Mouse (Mus musculus) embryonic fibroblast, embryonic 13.5 days (primary cell): ENCODE results near the gene Lpar1.

Experiments
- CTCF ChIP-seq: IDR thresholded peaks from 2 replicates; pipeline ENCODE4 v1.5.1; 2011; ENCODE audit warnings: mild to moderate bottlenecking, control low read depth, low read length, moderate library complexity, borderline replicate concordance; ENCODE audit not compliant: insufficient read depth
- POLR2A ChIP-seq: IDR thresholded peaks from 2 replicates; pipeline ENCODE4 v1.6.1; 2011; ENCODE audit warnings: low read depth, mild to moderate bottlenecking, control low read depth, low read length, moderate library complexity

GRCm38 (mm10) chr4:58574024-58574423 is 20.3 kb upstream of the Lpar1 start:
- TF ChIP-seq CTCF (no peak), POLR2A (no peak)
